Mouse (Mus musculus): ENCODE data around the gene Acot8. TPM values are rescaled to one million over a fixed set of nuclear protein-coding genes. Genes with fewer than 3 reads are reported as not detected.

Acot8 gene
- polyA plus RNA-seq, 1 experiment from 2014 or later = 17.8 TPM

GRCm38 (mm10) chr2:164748191-164748590, 56.5 kb downstream of the Acot8 start:
- Histone ChIP-seq H3K9me3 (ENCODE audit: low read depth, low read length) (no peaks in the 10 kb centered on the region), H3K4me1 (ENCODE audit: insufficient read depth) (no peaks in the 10 kb centered on the region), H3K27me3 (ENCODE audit: insufficient read depth, low read length) (no peaks in the 10 kb centered on the region), H3K4me2 (no peak overlapping the region), H3K36me3 (ENCODE audit: insufficient read depth) (peaks cover 57% of the 10 kb centered on the region), H3K4me3 (ENCODE audit: low read depth, low read length) (no peak overlapping the region), H3K27ac (ENCODE audit: low read depth) (no peak overlapping the region), H3K9ac (no peak overlapping the region)
- WGBS = 86% methylated on average over 4 of the region's 4 CpGs
- no peak for ATAC-seq (ENCODE audit: insufficient read depth)
- no peak for TF ChIP-seq CTCF (IDR thresholded peaks at IDR 0.05; ENCODE audit: low read depth)
- DNase-seq = no peak

GRCm38 (mm10) chr2:164746693-164747092, 58.0 kb downstream of the Acot8 start:
- ATAC-seq (ENCODE audit: insufficient read depth) (no peak), DNase-seq (no peak)
- Histone ChIP-seq H3K9me3 (ENCODE audit: low read depth, low read length) (no peaks in the 10 kb centered on the region), H3K27ac (ENCODE audit: low read depth) (peak overlapping the region; percentile 66; the same call in 1 of the 2 replicates), H3K4me3 (ENCODE audit: low read depth, low read length) (peak overlapping the region; percentile 91), H3K9ac (peak overlapping the region; percentile 91), H3K36me3 (ENCODE audit: insufficient read depth) (peaks cover 43% of the 10 kb centered on the region), H3K27me3 (ENCODE audit: insufficient read depth, low read length) (no peaks in the 10 kb centered on the region), H3K4me1 (ENCODE audit: insufficient read depth) (no peaks in the 10 kb centered on the region), H3K4me2 (peak overlapping the region; percentile 91)
- 48% methylated on average over 8 of the region's 8 CpGs for WGBS
- TF ChIP-seq CTCF (IDR thresholded peaks at IDR 0.05; ENCODE audit: low read depth) = no peak

GRCm38 (mm10) chr2:164745843-164746479, 58.7 kb downstream of the Acot8 start, which contains the start of the genes Wfdc3 and Dnttip1:
TSS of gene Wfdc3 (minus strand) at chr2:164745931.
TSS of gene Dnttip1 (plus strand) at chr2:164745983.
- peaks cover 38% of the 10 kb centered on the region for H3K36me3 ChIP-seq (ENCODE audit: insufficient read depth)
- no peaks in the 10 kb centered on the region for H3K9me3 ChIP-seq (ENCODE audit: low read depth, low read length)
- DNase-seq = peak; percentile 98
- H3K4me3 ChIP-seq (ENCODE audit: low read depth, low read length) = peak within 1 kb of the TSS; percentile 91
- H3K27ac ChIP-seq (ENCODE audit: low read depth) = peak within 1 kb of the TSS; percentile 66
- H3K4me2 ChIP-seq = peak within 1 kb of the TSS; percentile 91
- H3K4me1 ChIP-seq (ENCODE audit: insufficient read depth) = no peaks in the 10 kb centered on the region
- peak within 1 kb of the TSS; percentile 91 for H3K9ac ChIP-seq
- peak; percentile 92 for ATAC-seq (ENCODE audit: insufficient read depth)
- H3K27me3 ChIP-seq (ENCODE audit: insufficient read depth, low read length) = no peaks in the 10 kb centered on the region
- under 1% methylated on average over 66 of the region's 70 CpGs for WGBS
- TF ChIP-seq CTCF (IDR thresholded peaks at IDR 0.05; ENCODE audit: low read depth) = no peak

- ATAC-seq (ENCODE audit: insufficient read depth) (no peak), DNase-seq (no peak)
- Histone ChIP-seq H3K36me3 (ENCODE audit: insufficient read depth) (peaks cover 28% of the 10 kb centered on the region), H3K9me3 (ENCODE audit: low read depth, low read length) (no peaks in the 10 kb centered on the region), H3K4me1 (ENCODE audit: insufficient read depth) (no peaks in the 10 kb centered on the region), H3K27ac (ENCODE audit: low read depth) (no peak overlapping the region), H3K4me2 (peak overlapping the region; percentile 91), H3K4me3 (ENCODE audit: low read depth, low read length) (peak overlapping the region; percentile 91), H3K9ac (peak overlapping the region; percentile 91; the same call in 1 of the 2 replicates), H3K27me3 (ENCODE audit: insufficient read depth, low read length) (no peaks in the 10 kb centered on the region)
- no peak for TF ChIP-seq CTCF (IDR thresholded peaks at IDR 0.05; ENCODE audit: low read depth)
- 69% methylated on average over 13 of the region's 13 CpGs for WGBS
These were observed 59.7 kb downstream of the Acot8 start for GRCm38 (mm10) chr2:164744987-164745386.

Other genes with a start within 250 kb of the Acot8 start
- 280 and 282 TPM in 2 replicates for gene Wfdc2, start 242.5 kb downstream of the Acot8 start, polyA plus RNA-seq (2014; fragmentation: Nextera tagmentation; extraction: Ambion mirVana)
- gene Spint3, start 231.4 kb downstream of the Acot8 start, polyA plus RNA-seq (2014; fragmentation: Nextera tagmentation; extraction: Ambion mirVana) = not detected in 2 replicates
- gene Wfdc6a, start 219.4 kb downstream of the Acot8 start, polyA plus RNA-seq (2014; fragmentation: Nextera tagmentation; extraction: Ambion mirVana) = 0.65 and 0.95 TPM in 2 replicates
- gene Eppin, start 211.3 kb downstream of the Acot8 start, polyA plus RNA-seq (2014; fragmentation: Nextera tagmentation; extraction: Ambion mirVana) = not detected in 2 replicates
- not detected in 2 replicates for gene Wfdc6b, start 191.4 kb downstream of the Acot8 start, polyA plus RNA-seq (2014; fragmentation: Nextera tagmentation; extraction: Ambion mirVana)
- gene Wfdc8, start 191.3 kb downstream of the Acot8 start, polyA plus RNA-seq (2014; fragmentation: Nextera tagmentation; extraction: Ambion mirVana) = not detected in 2 replicates
- not detected in 2 replicates for gene Wfdc16, start 166.1 kb downstream of the Acot8 start, polyA plus RNA-seq (2014; fragmentation: Nextera tagmentation; extraction: Ambion mirVana)
- not detected in 2 replicates for gene Wfdc10, start 148.8 kb downstream of the Acot8 start, polyA plus RNA-seq (2014; fragmentation: Nextera tagmentation; extraction: Ambion mirVana)
- gene Wfdc9, start 148.3 kb downstream of the Acot8 start, polyA plus RNA-seq (2014; fragmentation: Nextera tagmentation; extraction: Ambion mirVana) = not detected in 2 replicates
- gene Wfdc11, start 130.8 kb downstream of the Acot8 start, polyA plus RNA-seq (2014; fragmentation: Nextera tagmentation; extraction: Ambion mirVana) = not detected in 2 replicates
- not detected in 2 replicates for gene Wfdc13, start 119.8 kb downstream of the Acot8 start, polyA plus RNA-seq (2014; fragmentation: Nextera tagmentation; extraction: Ambion mirVana)
- not detected in 2 replicates for gene Spint4, start 106.4 kb downstream of the Acot8 start, polyA plus RNA-seq (2014; fragmentation: Nextera tagmentation; extraction: Ambion mirVana)
- gene Spint5, start 89.6 kb downstream of the Acot8 start, polyA plus RNA-seq (2014; fragmentation: Nextera tagmentation; extraction: Ambion mirVana) = not detected in 2 replicates
- gene Wfdc3, start 59.0 kb downstream of the Acot8 start, polyA plus RNA-seq (2014; fragmentation: Nextera tagmentation; extraction: Ambion mirVana) = 1.3 and 1.4 TPM in 2 replicates
- 74.7 and 77.6 TPM in 2 replicates for gene Dnttip1, start 58.9 kb downstream of the Acot8 start, polyA plus RNA-seq (2014; fragmentation: Nextera tagmentation; extraction: Ambion mirVana)
- 586 and 619 TPM in 2 replicates for gene Ube2c, start 35.0 kb downstream of the Acot8 start, polyA plus RNA-seq (2014; fragmentation: Nextera tagmentation; extraction: Ambion mirVana)
- gene Tnnc2, start 24.9 kb downstream of the Acot8 start, polyA plus RNA-seq (2014; fragmentation: Nextera tagmentation; extraction: Ambion mirVana) = not detected in 2 replicates
- gene Snx21, start 19.1 kb downstream of the Acot8 start, polyA plus RNA-seq (2014; fragmentation: Nextera tagmentation; extraction: Ambion mirVana) = 19.1 and 21.3 TPM in 2 replicates
- 6.7 and 7.0 TPM in 2 replicates for gene Zswim3, start 216 bp upstream of the Acot8 start, polyA plus RNA-seq (2014; fragmentation: Nextera tagmentation; extraction: Ambion mirVana)
- 20.8 and 21.1 TPM in 2 replicates for gene Zswim1, start 17.8 kb upstream of the Acot8 start, polyA plus RNA-seq (2014; fragmentation: Nextera tagmentation; extraction: Ambion mirVana)
- gene Spata25, start 23.7 kb upstream of the Acot8 start, polyA plus RNA-seq (2014; fragmentation: Nextera tagmentation; extraction: Ambion mirVana) = not detected in 2 replicates
- 114 and 125 TPM in 2 replicates for gene Ctsa, start 28.0 kb upstream of the Acot8 start, polyA plus RNA-seq (2014; fragmentation: Nextera tagmentation; extraction: Ambion mirVana)
- gene Neurl2, start 28.6 kb upstream of the Acot8 start, polyA plus RNA-seq (2014; fragmentation: Nextera tagmentation; extraction: Ambion mirVana) = 6.3 and 6.6 TPM in 2 replicates
- gene Pltp, start 52.8 kb upstream of the Acot8 start, polyA plus RNA-seq (2014; fragmentation: Nextera tagmentation; extraction: Ambion mirVana) = 122 and 126 TPM in 2 replicates
- gene Pcif1, start 74.4 kb upstream of the Acot8 start, polyA plus RNA-seq (2014; fragmentation: Nextera tagmentation; extraction: Ambion mirVana) = 76.9 and 83.0 TPM in 2 replicates
- gene Zfp335, start 106.9 kb upstream of the Acot8 start, polyA plus RNA-seq (2014; fragmentation: Nextera tagmentation; extraction: Ambion mirVana) = 14.8 and 15.8 TPM in 2 replicates
- 0.24 and 0.25 TPM in 2 replicates for gene Mmp9, start 135.9 kb upstream of the Acot8 start, polyA plus RNA-seq (2014; fragmentation: Nextera tagmentation; extraction: Ambion mirVana)
- 0.57 and 1.6 TPM in 2 replicates for gene Slc12a5, start 155.9 kb upstream of the Acot8 start, polyA plus RNA-seq (2014; fragmentation: Nextera tagmentation; extraction: Ambion mirVana)
- gene Ncoa5, start 230.0 kb upstream of the Acot8 start, polyA plus RNA-seq (2014; fragmentation: Nextera tagmentation; extraction: Ambion mirVana) = 72.8 and 81.6 TPM in 2 replicates

Data from lung, embryonic 14.5 days (tissue).